Mouse (Mus musculus): Measurements from ENCODE around the gene Tinagl1. TPM values are rescaled to one million over a fixed set of nuclear protein-coding genes. Genes with fewer than 3 reads are reported as not detected.

Gene Tinagl1
- polyA plus RNA-seq (2012; rRNA removed) = 287 and 335 TPM in 2 replicates

DNA sequence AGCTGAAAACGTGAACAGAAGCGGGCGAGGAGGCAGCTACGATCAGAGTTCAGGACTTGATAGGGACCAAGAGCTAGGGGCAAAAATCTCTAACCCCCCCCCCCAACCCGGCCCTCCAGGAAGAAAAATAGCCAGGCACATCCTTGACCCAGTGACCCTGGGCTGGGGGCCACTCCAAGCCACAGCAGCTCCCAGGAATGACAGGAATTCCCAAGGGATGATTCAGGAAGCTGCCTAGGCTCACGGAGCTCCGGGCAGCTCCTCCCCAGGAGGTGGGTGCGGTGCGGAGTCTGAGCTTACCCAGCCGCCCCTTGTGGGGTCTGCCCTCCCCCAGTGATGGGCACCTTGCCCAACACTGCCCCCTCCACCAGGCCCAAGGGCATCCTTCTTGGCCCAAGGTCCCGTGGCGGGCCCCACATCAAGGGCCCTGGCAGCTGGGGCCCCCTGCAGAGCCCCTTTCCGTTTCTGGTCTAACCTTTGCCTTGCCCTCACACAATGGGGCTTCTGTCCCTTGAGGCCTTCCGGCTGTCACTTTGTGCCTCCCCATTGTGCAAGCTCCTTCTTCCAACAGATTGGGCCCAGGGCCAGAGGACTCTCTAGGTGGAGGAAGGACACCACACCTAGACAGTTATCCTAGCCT lies at the start of gene Tinagl1:
Gene Tinagl1, minus strand, starts transcription at position 51 of the 640 bp plus-strand sequence.

DNA sequence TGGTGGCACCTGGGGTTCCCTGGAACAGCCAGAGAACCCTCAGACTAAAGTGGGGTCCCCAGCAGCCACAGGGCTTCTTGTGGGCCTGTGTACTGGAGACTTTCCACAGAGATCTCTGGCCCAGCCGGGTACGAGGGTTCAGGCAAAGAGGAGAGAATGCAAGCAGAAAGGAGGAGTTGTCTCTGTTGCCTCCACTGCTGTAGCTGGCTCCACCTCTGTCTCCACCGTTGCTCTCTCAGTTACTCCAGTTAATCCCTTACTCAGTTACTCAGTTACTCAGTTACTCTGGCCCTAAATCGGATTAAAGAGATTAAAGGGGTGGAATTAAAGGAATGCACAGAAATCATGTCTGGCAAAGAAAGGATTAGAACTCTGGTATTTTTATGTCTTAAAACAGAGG lies 47.3 kb upstream of the Tinagl1 start, which contains the start of gene Gm853:
Gene Gm853, minus strand, starts transcription at position 223 of the 400 bp plus-strand sequence.

DNA sequence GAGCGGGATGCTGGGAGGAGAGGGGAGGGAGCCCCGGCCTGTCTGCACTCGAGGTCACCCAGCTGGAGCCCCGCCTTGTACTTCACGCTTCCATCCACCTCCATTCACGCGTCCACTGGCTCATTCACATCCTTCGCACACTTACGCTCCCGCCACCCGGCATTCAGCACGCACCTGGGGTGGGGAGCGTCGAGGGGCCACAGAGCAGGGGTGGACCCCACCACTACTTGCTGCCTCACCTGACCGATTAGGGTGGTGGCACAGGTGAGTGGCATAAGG lies 35.8 kb downstream of the Tinagl1 start, which contains the start of gene Hcrtr1:
Gene Hcrtr1, minus strand, starts transcription at position 146 of the 279 bp plus-strand sequence.

Other genes with a start within 250 kb of the Tinagl1 start
- gene Spocd1, start 245.9 kb downstream of the Tinagl1 start, polyA plus RNA-seq (2012; rRNA removed) = not detected in 2 replicates
- 5.6 and 10.3 TPM in 2 replicates for gene Adgrb2, start 190.3 kb downstream of the Tinagl1 start, polyA plus RNA-seq (2012; rRNA removed)
- 47.8 and 49.7 TPM in 2 replicates for gene Col16a1, start 127.3 kb downstream of the Tinagl1 start, polyA plus RNA-seq (2012; rRNA removed)
- gene Pef1, start 72.6 kb downstream of the Tinagl1 start, polyA plus RNA-seq (2012; rRNA removed) = 176 and 208 TPM in 2 replicates
- 5.7 and 8.3 TPM in 2 replicates for gene Hcrtr1, start 35.8 kb downstream of the Tinagl1 start, polyA plus RNA-seq (2012; rRNA removed)
- not detected in 2 replicates for gene Gm853, start 47.3 kb upstream of the Tinagl1 start, polyA plus RNA-seq (2012; rRNA removed)
- 482 and 721 TPM in 2 replicates for gene Serinc2, start 104.1 kb upstream of the Tinagl1 start, polyA plus RNA-seq (2012; rRNA removed)
- gene Fabp3, start 133.5 kb upstream of the Tinagl1 start, polyA plus RNA-seq (2012; rRNA removed) = 2.3 and 2.4 TPM in 2 replicates
- 0.29 TPM in 1 of 2 replicates, not detected in the other for gene Gm10570, start 133.6 kb upstream of the Tinagl1 start, polyA plus RNA-seq (2012; rRNA removed)
- gene Zcchc17, start 184.8 kb upstream of the Tinagl1 start, polyA plus RNA-seq (2012; rRNA removed) = 19.2 and 23.7 TPM in 2 replicates
- 26.0 and 27.8 TPM in 2 replicates for gene Snrnp40, start 185.0 kb upstream of the Tinagl1 start, polyA plus RNA-seq (2012; rRNA removed)

Measured in colon, adult 2 months (tissue).